Mouse (Mus musculus) left cerebral cortex, postnatal 4 days (tissue): Measurements from ENCODE around the gene Bhlhe40. TPM values are rescaled to one million over a fixed set of nuclear protein-coding genes. Genes with fewer than 3 reads are reported as not detected.

Experiments
- DNase-seq: peaks from one replicate; pipeline ENCODE4 v3.0.0-alpha.2; 2022
- intact Hi-C: fragments of 180-260 bp; cut with DNase I; formaldehyde crosslinking; loops from one replicate; pipeline ENCODE4 v1.15.1; 2025
- total RNA-seq, 2 experiments: library from RNA; stranded (reverse); gene quantifications; 2 replicates each; pipeline ENCODE4 v1.2.3; 2021

Bhlhe40 gene
- total RNA-seq: 10 to 100 TPM; 33.1 to 35.4 TPM

DNA sequence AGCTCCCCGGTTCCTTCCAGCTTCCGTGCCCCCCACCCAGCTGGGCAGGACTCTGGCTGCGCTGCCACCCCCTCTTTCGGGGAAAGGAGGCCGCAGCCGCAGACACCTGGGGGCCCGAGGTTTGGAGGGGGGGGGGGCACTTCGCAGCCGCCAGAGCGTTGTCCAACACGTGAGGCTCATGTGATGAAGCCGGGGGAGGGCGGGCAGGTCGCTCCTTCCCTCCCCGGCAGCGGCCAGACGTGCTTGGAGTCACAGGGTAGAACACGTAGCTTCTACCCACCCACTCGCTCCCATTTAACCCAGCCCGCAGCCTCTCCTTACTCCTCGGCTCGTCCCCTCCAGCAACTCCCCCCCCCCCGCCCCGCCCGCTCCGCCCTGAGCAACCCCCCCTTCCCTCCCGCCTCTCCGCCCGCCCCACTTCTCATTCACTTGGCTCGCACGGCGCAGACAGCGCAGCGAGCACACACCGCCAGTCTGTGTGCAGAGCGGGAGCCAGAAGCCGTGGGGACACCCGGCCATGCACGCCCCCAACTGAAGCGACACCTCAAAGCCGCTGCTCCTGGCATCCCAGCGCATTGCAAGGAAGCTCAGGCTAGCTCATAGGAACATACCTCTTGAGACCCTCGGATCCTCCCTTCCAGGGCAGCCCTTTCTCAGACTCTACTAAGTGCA lies at the start of gene Bhlhe40:
Bhlhe40 (plus strand) TSS at position 424 of the 672 bp plus-strand sequence.
- intact Hi-C loops: loop anchor here (5.0 kb wide), 2 partner anchors 52 to 243 kb away; no protein-coding TSS in a partner anchor
- peak; percentile 81 for DNase-seq

GRCm38 (mm10) chr6:108611663-108612062 lies 48.8 kb upstream of the Bhlhe40 start:
- DNase-seq: no peak
- intact Hi-C loops: no loop called here

DNA sequence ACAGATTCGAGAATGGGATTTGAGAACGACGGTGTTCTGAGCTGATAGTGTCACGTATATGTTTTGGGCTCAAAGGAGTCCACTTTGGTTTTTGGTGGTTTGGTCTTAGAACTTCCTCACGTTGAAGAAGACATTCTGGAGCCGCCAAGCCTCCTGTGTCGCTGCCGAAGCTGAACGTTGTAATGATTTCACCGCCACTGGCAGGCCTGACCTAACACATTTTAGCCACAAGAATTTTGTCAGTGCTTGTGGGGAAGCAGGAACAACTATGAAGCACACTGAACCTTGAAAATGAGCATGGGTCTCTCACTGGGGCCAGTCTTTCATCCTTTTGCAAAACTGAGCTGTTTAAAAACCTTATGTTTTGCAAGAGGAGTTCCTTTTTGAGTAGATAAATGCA lies 42.4 kb upstream of the Bhlhe40 start:
- no peak for DNase-seq
- intact Hi-C loops: no loop called here

DNA sequence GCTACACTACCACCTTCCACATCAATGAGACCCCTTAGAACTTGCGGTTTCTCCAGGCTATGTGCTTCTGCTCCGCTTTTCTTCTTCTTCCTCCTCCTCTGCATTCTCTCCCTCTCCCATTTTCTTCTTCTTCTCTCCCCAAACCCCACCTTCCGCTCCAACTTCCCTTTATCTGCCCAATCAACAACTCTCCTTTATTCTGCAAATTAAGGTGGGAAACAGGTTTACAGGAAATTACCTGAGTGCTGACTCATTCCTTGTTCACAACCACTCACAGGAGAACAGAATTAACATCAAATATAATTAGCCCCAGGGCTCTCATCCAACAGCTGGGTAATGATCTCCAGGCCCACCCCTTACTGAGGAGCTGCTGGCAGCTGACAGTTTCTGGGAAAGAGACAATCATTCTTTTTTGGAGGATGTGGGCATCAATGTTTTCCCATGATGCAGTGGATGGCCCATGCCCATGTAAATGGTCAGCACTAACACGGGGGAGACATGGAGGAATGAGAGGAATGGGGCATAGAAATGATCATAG lies 37.3 kb upstream of the Bhlhe40 start:
- DNase-seq: no peak

GRCm38 (mm10) chr6:108624915-108625314 lies 35.5 kb upstream of the Bhlhe40 start:
- intact Hi-C loops: no loop called here
- DNase-seq: no peak

More for the DNA sequence above, 37.3 kb upstream of the Bhlhe40 start:
- intact Hi-C loops: no loop called here

GRCm38 (mm10) chr6:108630701-108631100 lies 29.7 kb upstream of the Bhlhe40 start:
- intact Hi-C loops: no loop called here
- DNase-seq: no peak

DNA sequence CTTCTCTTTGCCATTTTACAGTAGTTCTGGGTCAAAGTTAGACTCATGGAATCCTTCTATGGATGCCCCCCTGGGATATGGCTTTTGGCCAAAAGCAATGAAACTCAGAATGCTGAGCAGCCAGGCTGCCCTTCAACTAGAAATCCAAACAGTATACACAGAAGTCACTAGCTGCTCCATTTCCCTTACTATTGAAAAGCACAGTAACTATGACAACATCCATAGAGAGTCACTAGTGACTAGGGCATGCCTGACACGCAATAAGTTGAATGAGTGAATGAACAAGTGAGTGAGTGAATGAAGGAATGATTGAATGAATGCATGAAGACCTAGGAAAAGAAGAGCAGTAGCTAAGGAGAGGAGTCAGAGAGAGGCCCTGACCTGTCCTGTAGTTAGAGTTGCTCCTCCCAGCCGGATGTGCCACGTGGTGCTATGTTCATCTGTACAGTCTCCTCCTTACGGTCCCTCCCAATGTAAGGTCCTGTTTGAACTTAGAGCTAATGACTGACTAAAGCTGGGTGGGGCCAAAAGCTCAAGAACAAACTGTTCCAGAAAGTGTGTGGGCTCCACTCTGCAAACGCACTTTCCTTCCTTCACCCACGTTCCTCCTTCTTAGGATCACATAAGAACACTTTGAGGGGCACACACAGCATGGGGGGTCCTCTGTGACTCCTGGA lies 22.1 kb upstream of the Bhlhe40 start:
- intact Hi-C loops: no loop called here
- no peak for DNase-seq

GRCm38 (mm10) chr6:108642020-108642419 lies 18.4 kb upstream of the Bhlhe40 start:
- intact Hi-C loops: no loop called here
- DNase-seq: no peak

DNA sequence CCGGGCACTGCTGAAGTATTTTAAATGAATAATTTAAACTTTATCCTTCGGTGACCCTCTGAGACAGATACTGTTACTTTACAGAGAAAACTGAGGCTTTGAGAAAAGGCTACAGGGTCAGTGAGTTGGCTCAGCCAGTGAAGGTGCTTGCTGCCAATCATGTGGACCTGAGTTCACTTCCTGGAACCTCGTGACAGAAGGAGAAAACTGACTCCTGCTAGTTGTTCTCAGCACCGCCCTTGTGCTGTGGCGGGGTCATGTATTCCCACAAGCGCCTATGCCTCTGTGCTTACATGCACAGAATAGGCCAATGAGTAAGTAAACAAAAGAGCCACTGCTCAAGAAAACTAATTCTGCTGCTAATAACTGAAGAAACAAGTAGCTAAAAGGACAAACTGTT lies 17.4 kb upstream of the Bhlhe40 start:
- intact Hi-C loops: no loop called here
- DNase-seq: no peak

GRCm38 (mm10) chr6:108644311-108644710 lies 16.1 kb upstream of the Bhlhe40 start:
- DNase-seq: no peak
- intact Hi-C loops: no loop called here

DNA sequence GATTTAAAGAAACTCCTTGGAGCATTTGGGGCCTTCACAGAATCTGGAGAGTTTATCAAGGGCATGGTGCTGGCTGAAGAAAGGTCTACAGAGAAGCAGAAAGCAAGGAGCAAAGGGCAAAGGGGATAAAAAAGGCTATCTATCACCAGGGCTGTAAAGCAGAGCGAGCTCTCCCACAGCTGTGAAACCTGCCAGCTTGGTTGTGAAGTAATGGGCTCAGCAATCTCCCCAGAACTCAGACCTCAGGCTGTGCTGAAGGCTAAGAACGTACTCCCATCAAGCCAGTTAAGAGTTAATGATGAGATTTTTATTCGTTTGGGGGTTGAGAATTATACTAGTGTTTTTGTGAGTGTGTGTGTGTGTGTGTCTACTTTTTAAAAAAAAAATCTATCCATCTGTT lies 13.3 kb upstream of the Bhlhe40 start:
- DNase-seq: no peak
- intact Hi-C loops: no loop called here

GRCm38 (mm10) chr6:108648072-108648471 lies 12.4 kb upstream of the Bhlhe40 start:
- intact Hi-C loops: no loop called here
- no peak for DNase-seq

- intact Hi-C loops: no loop called here
- DNase-seq: no peak
Measured at GRCm38 (mm10) chr6:108655861-108656260, 4.6 kb upstream of the Bhlhe40 start.

DNA sequence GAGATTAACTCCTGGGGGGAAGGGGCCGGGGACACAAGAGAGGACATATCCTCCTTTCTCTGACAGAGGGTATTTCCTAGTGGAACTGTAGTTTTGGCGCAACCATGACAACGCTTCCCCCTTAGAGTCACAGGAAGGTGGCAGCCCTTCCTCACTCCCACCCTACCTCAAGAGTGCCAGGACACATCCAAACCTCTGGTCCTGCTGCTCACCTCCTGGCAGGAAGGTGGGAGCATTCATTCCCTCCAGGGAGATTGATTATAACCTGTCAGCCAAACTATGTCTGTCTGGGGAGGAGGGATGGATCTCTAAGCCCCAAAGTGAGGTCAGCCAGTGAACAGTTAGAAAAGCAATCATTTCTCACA lies 2.4 kb upstream of the Bhlhe40 start:
- no peak for DNase-seq
- intact Hi-C loops: no loop called here

DNA sequence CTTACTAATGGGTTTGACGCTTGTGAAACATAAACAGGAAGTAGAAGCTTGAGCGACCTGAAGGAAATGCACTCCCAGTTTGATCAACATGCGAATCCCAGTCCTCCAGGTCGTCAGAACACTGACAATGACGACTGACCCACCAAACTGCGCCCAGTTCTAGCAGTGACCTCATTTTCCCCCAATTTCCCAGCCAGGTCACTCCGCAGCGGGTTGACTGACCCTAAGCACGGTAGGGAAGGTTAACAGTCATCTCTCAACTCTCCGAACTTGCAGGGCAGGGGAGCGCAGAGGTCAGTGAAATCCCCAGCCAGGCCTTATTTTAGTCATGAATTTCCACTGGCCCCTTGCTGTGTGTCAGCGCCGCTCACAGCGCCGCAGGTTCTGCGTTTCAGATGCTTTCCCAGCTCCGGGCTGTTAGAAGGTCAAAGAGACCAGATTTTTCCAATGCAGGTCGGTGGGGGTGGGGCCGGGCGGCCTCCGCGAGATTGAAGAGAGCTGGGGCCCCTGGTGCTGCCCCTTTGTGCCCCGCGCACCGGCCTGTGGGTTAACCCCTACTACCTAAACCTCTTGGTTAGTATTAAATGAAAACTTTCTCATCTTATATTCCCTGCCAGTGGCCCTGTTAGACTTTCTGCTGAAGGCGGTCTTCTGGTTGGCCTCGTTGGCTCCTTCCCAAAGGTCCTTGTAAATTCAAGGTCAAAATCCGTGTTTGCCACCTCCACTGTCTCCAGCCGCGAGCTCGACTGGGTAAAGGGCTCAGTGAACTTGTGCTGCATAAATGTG lies 1.8 kb upstream of the Bhlhe40 start:
- DNase-seq: peak; percentile 39
- intact Hi-C loops: no loop called here

GRCm38 (mm10) chr6:108659221-108659725 lies 1.2 kb upstream of the Bhlhe40 start:
- intact Hi-C loops: no loop called here

DNA sequence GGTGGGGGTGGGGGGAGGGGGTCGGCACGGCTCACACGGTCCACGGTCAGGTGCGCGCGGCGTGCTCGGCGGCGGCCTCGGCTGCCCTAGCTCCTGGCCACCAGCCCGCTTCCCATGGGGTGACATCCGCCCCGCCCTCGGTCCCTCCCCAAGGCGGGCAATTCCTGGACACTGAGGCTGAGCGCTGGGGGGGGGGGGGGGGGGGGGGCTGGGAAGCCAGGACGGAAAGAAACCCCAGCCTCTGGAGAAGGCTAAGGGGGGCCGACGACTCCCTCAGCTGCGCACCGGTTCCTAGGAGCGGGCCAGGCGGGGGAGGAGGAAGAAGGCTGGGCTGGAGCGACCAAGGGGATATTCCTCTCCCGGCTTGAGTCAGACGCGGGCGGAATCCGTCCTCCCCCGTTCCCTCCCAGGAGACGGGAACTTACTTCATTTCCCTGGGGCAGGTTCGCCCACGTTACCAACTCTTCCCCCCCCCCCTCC lies 663 bp upstream of the Bhlhe40 start:
- intact Hi-C loops: loop anchor here (5.0 kb wide), 2 partner anchors 53 to 242 kb away; no protein-coding TSS in a partner anchor
- DNase-seq: peak; percentile 81

More at GRCm38 (mm10) chr6:108659221-108659725, 1.2 kb upstream of the Bhlhe40 start:
- DNase-seq: peak; percentile 86

DNA sequence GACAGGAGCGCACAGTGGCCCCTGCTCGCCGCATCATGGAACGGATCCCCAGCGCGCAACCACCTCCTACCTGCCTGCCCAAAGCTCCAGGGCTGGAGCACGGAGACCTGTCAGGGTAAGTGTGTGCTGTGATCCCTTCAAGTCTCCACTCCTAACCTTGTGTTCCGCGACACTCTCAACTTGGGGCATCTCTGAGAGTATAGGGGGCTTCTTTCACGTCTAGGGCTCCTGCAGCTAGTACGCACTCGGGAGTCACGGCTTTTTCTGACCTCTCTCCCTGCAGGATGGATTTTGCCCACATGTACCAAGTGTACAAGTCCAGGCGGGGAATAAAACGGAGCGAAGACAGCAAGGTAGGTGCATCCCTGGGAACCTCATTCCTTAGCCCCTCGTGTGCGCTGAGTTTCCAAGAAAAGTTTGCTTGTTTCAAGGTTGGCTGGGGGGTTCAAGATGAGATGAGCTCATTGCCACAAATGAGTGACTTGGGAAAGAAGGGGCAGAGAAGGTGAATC lies 505 bp downstream of the Bhlhe40 start:
- intact Hi-C loops: loop anchor here (5.0 kb wide), 2 partner anchors 51 to 244 kb away; no protein-coding TSS in a partner anchor
- DNase-seq: no peak

DNA sequence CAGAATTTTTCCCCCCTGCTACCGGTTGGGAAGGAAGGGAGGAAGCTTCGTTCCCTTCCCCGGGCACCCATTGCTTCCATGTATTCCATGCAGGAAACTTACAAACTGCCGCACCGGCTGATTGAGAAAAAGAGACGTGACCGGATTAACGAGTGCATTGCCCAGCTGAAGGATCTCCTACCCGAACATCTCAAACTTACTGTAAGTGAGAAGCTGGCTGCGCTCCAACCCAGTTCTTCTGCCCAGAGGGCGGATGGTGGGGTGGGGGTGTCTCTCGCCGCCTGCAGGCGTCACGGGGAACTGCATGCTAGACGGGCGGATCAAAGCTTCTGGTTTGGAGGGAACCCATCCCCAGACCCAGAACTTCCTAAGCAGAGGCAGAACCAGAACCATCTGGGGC lies 983 bp downstream of the Bhlhe40 start:
- DNase-seq: peak; percentile 91
- intact Hi-C loops: loop anchor here (5.0 kb wide), 2 partner anchors 51 to 244 kb away; no protein-coding TSS in a partner anchor

DNA sequence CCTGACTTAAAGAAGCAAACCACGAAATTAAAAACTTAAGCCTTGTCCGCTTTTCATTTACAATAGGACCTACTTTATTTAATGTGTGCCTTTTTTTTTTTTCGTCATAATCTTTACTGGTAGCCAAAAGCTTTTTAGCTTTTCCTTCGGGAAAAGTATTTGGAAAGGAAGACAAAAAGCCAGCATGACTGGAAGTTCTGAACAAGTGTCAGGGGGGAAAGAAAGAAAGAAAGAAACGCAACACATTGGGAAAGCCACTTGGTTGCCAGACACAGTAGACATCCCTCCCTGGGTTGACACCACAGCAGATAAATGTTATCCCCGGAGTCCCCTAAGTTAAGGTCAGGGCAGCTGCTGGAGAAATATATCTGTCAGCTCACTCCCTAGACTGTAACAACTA lies 1.5 kb downstream of the Bhlhe40 start:
- DNase-seq: no peak
- intact Hi-C loops: loop anchor here (5.0 kb wide), 2 partner anchors 50 to 245 kb away; no protein-coding TSS in a partner anchor
